Mouse (Mus musculus) hindbrain, embryonic 10.5 days (tissue): Measurements from ENCODE around the gene Pex1. TPM values are rescaled to one million over a fixed set of nuclear protein-coding genes. Genes with fewer than 3 reads are reported as not detected.
"Not testable (repeated sequence)": the region's sequence is repeated elsewhere in the genome, so short reads cannot be mapped to it uniquely, and the experiment has no call there.

Source experiments
- DNase-seq: peaks from one replicate; pipeline ENCODE4 v3.0.0-alpha.2; 2017; ENCODE audit warnings: low spot score
- H3K27ac ChIP-seq: fragments of 300-500 bp; sonication (generic); 2 replicates; pipeline ENCODE4 v1.5.1; 2016; ENCODE audit warnings: mild to moderate bottlenecking, moderate library complexity
- H3K27me3 ChIP-seq: fragments of 300-500 bp; sonication (generic); 2 replicates; pipeline ENCODE4 v1.6.1; 2016; ENCODE audit warnings: mild to moderate bottlenecking; ENCODE audit not compliant: poor library complexity, insufficient read depth, severe bottlenecking
- H3K36me3 ChIP-seq: fragments of 300-500 bp; sonication (generic); 2 replicates; pipeline ENCODE4 v1.6.1; 2016; ENCODE audit warnings: mild to moderate bottlenecking, moderate library complexity
- H3K4me1 ChIP-seq: fragments of 300-500 bp; sonication (generic); replicated peaks from 2 replicates; pipeline ENCODE4 v1.6.1; 2016; ENCODE audit warnings: mild to moderate bottlenecking
- H3K4me3 ChIP-seq: fragments of 300-500 bp; sonication (generic); 2 replicates; pipeline ENCODE4 v1.5.1; 2016; ENCODE audit warnings: mild to moderate bottlenecking, moderate library complexity
- H3K9me3 ChIP-seq: fragments of 300-500 bp; sonication (generic); 2 replicates; pipeline ENCODE4 v1.6.1; 2016; ENCODE audit warnings: mild to moderate bottlenecking, moderate library complexity
- WGBS: fragments of 180-500 bp; shearing (Covaris S2); methylation state at CpG from one replicate; pipeline ENCODE4 v1.1.7; 2016; 5-methylcytosine and 5-hydroxymethylcytosine counted together
- polyA plus RNA-seq: library from polyadenylated mRNA; unstranded; fragments of >200 nt; fragmentation: Nextera tagmentation; extraction: Ambion mirVana; gene quantifications from 2 replicates; pipeline ENCODE4 v1.2.1, GENCODE M21; 2016

Gene Pex1
- polyA plus RNA-seq, 1 experiment from 2014 or later, result 16.9 TPM

- under 1% methylated on average over 59 of the region's 60 CpGs for WGBS
- peak overlapping the region; percentile 91 for H3K4me3 ChIP-seq
- H3K9me3 ChIP-seq, result 0 out of 2 replicates have a peak, but pooled peaks cover 5% of the 10 kb centered on the region
Measured at GRCm38 (mm10) chr5:3646991-3647707, 51.3 kb downstream of the Pex1 start.

GRCm38 (mm10) chr5:3647708-3648121, 51.8 kb downstream of the Pex1 start:
- no peaks in the 10 kb centered on the region for H3K27me3 ChIP-seq
- under 1% methylated on average over 45 of the region's 46 CpGs for WGBS
- 0 out of 2 replicates have a peak, but pooled peaks cover 5% of the 10 kb centered on the region for H3K9me3 ChIP-seq
- H3K36me3 ChIP-seq, result peaks cover 27% of the 10 kb centered on the region
- DNase-seq, result peak; percentile 93
- peak overlapping the region; percentile 91 for H3K4me3 ChIP-seq
- H3K4me1 ChIP-seq, result peaks cover 14% of the 10 kb centered on the region
- peak overlapping the region; percentile 95 for H3K27ac ChIP-seq

More at GRCm38 (mm10) chr5:3646991-3647707, 51.3 kb downstream of the Pex1 start:
- H3K27me3 ChIP-seq, result no peaks in the 10 kb centered on the region
- DNase-seq, result no peak
- H3K36me3 ChIP-seq, result peaks cover 33% of the 10 kb centered on the region
- peak overlapping the region; percentile 95 for H3K27ac ChIP-seq
- peaks cover 14% of the 10 kb centered on the region for H3K4me1 ChIP-seq

GRCm38 (mm10) chr5:3648206-3648848, 52.5 kb downstream of the Pex1 start:
- Histone ChIP-seq H3K4me3 (peak overlapping the region; percentile 91), H3K27ac (no peak overlapping the region; the same call in 1 of the 2 replicates), H3K27me3 (no peaks in the 10 kb centered on the region), H3K4me1 (peaks cover 14% of the 10 kb centered on the region), H3K9me3 (0 out of 2 replicates have a peak, but pooled peaks cover 5% of the 10 kb centered on the region), H3K36me3 (peaks cover 21% of the 10 kb centered on the region)
- no peak for DNase-seq
- 60% methylated on average over 4 of the region's 4 CpGs for WGBS

- Histone ChIP-seq H3K9me3 (0 out of 2 replicates have a peak, but pooled peaks cover 5% of the 10 kb centered on the region), H3K4me3 (no peak overlapping the region), H3K27ac (no peak overlapping the region), H3K36me3 (peaks cover 16% of the 10 kb centered on the region), H3K4me1 (peaks cover 14% of the 10 kb centered on the region), H3K27me3 (no peaks in the 10 kb centered on the region)
- no peak for DNase-seq
- WGBS, result 75% methylated on average over 4 of the region's 4 CpGs
Measured at GRCm38 (mm10) chr5:3648849-3649210, 53.0 kb downstream of the Pex1 start.

- H3K27ac ChIP-seq, result no peak within 1 kb of the TSS
- H3K27me3 ChIP-seq, result no peaks in the 10 kb centered on the region
- H3K4me3 ChIP-seq, result no peak within 1 kb of the TSS
- 82% methylated on average over 6 of the region's 6 CpGs for WGBS
- H3K4me1 ChIP-seq, result peaks cover 8% of the 10 kb centered on the region
- no peaks in the 10 kb centered on the region for H3K36me3 ChIP-seq
- no peak for DNase-seq
- 0 out of 2 replicates have a peak, but pooled peaks cover 5% of the 10 kb centered on the region for H3K9me3 ChIP-seq
Measured at GRCm38 (mm10) chr5:3650881-3651280, 55.0 kb downstream of the Pex1 start, which contains the start of gene Tmbim7. TSS of gene Tmbim7 (plus strand) at chr5:3651181.

- no peak overlapping the region for H3K27ac ChIP-seq
- DNase-seq, result no peak
- 0 out of 2 replicates have a peak, but pooled peaks cover 5% of the 10 kb centered on the region for H3K9me3 ChIP-seq
- H3K4me1 ChIP-seq, result peaks cover under 1% of the 10 kb centered on the region
- no peaks in the 10 kb centered on the region for H3K36me3 ChIP-seq
- no peaks in the 10 kb centered on the region for H3K27me3 ChIP-seq
- 89% methylated on average over 5 of the region's 5 CpGs for WGBS
- H3K4me3 ChIP-seq, result no peak overlapping the region
Measured at GRCm38 (mm10) chr5:3651621-3652020, 55.8 kb downstream of the Pex1 start.

- not testable (repeated sequence) for H3K4me3 ChIP-seq, H3K4me1 ChIP-seq, DNase-seq, H3K27me3 ChIP-seq, H3K9me3 ChIP-seq, H3K36me3 ChIP-seq, H3K27ac ChIP-seq
- WGBS, result 95% methylated on average over 19 of the region's 25 CpGs
Measured at GRCm38 (mm10) chr5:3652903-3653575, 57.2 kb downstream of the Pex1 start.

GRCm38 (mm10) chr5:3653801-3654200, 57.9 kb downstream of the Pex1 start:
- Histone ChIP-seq H3K4me1 (no peaks in the 10 kb centered on the region), H3K27me3 (no peaks in the 10 kb centered on the region), H3K4me3 (no peak overlapping the region), H3K9me3 (no peaks in the 10 kb centered on the region), H3K36me3 (no peaks in the 10 kb centered on the region), H3K27ac (no peak overlapping the region)
- 92% methylated on average over 4 of the region's 4 CpGs for WGBS
- no peak for DNase-seq

GRCm38 (mm10) chr5:3657085-3657484, 61.2 kb downstream of the Pex1 start, which contains the start of gene Gatad1:
TSS of gene Gatad1 (minus strand) at chr5:3657185.
- 83% methylated on average over 5 of the region's 5 CpGs for WGBS
- no peak within 1 kb of the TSS for H3K4me3 ChIP-seq
- H3K9me3 ChIP-seq, result no peaks in the 10 kb centered on the region
- no peaks in the 10 kb centered on the region for H3K27me3 ChIP-seq
- no peaks in the 10 kb centered on the region for H3K36me3 ChIP-seq
- no peak within 1 kb of the TSS for H3K27ac ChIP-seq
- no peaks in the 10 kb centered on the region for H3K4me1 ChIP-seq
- DNase-seq, result no peak

- H3K9me3 ChIP-seq, result no peaks in the 10 kb centered on the region
- WGBS, result 91% methylated on average over 2 of the region's 2 CpGs
- H3K4me1 ChIP-seq, result no peaks in the 10 kb centered on the region
- no peak overlapping the region for H3K4me3 ChIP-seq
- no peak overlapping the region for H3K27ac ChIP-seq
- no peak for DNase-seq
- no peaks in the 10 kb centered on the region for H3K27me3 ChIP-seq
- no peaks in the 10 kb centered on the region for H3K36me3 ChIP-seq
Measured at GRCm38 (mm10) chr5:3665225-3665624, 69.4 kb downstream of the Pex1 start.

GRCm38 (mm10) chr5:3666585-3666984, 70.7 kb downstream of the Pex1 start:
- Histone ChIP-seq H3K27me3 (no peaks in the 10 kb centered on the region), H3K9me3 (no peaks in the 10 kb centered on the region), H3K4me3 (no peak overlapping the region), H3K36me3 (no peaks in the 10 kb centered on the region), H3K27ac (no peak overlapping the region), H3K4me1 (no peaks in the 10 kb centered on the region)
- WGBS, result 86% methylated on average over 12 of the region's 12 CpGs
- no peak for DNase-seq

- Histone ChIP-seq H3K27me3 (no peaks in the 10 kb centered on the region), H3K4me3 (no peak overlapping the region), H3K36me3 (no peaks in the 10 kb centered on the region), H3K9me3 (no peaks in the 10 kb centered on the region), H3K4me1 (no peaks in the 10 kb centered on the region), H3K27ac (no peak overlapping the region)
- 90% methylated on average over 6 of the region's 6 CpGs for WGBS
- no peak for DNase-seq
Measured at GRCm38 (mm10) chr5:3669938-3670554, 74.2 kb downstream of the Pex1 start.
